Mouse (Mus musculus) myocyte (in vitro differentiated cells): ENCODE results near the gene Zfp872. TPM values are rescaled to one million over a fixed set of nuclear protein-coding genes. Genes with fewer than 3 reads are reported as not detected.
A peak's percentile ranks its signal among the peaks of the same experiment; 100 is the strongest.
"Not testable (repeated sequence)": the region's sequence is repeated elsewhere in the genome, so short reads cannot be mapped to it uniquely, and the experiment has no call there.

Experiments
- H3K27me3 ChIP-seq: one replicate; pipeline ENCODE4 v1.6.1; 2011; ENCODE audit not compliant: control insufficient read depth, insufficient read depth, insufficient read length
- H3K36me3 ChIP-seq: one replicate; pipeline ENCODE4 v1.6.1; 2011; ENCODE audit not compliant: control insufficient read depth, insufficient read depth
- H3K4me2 ChIP-seq: one replicate; pipeline ENCODE4 v1.6.1; 2011; ENCODE audit warnings: low read depth, control low read depth
- H3K4me3 ChIP-seq: one replicate; pipeline ENCODE4 v1.5.1; 2011; ENCODE audit warnings: mild to moderate bottlenecking, control low read depth, moderate library complexity
- H3K79me2 ChIP-seq: one replicate; pipeline ENCODE4 v1.6.1; 2011; ENCODE audit not compliant: control insufficient read depth, insufficient read depth
- H3ac ChIP-seq: one replicate; pipeline ENCODE4 v1.6.1; 2011; ENCODE audit not compliant: control insufficient read depth, insufficient read length
- CEBPB ChIP-seq: IDR thresholded peaks from 2 replicates; pipeline ENCODE4 v1.6.1; 2011; ENCODE audit warnings: mild to moderate bottlenecking, moderate library complexity; ENCODE audit not compliant: poor library complexity, insufficient read depth, severe bottlenecking
- E2F4 ChIP-seq: IDR thresholded peaks from one replicate; pipeline ENCODE4 v1.6.1; 2011; ENCODE audit warnings: mild to moderate bottlenecking, control low read depth, moderate library complexity; ENCODE audit not compliant: insufficient read depth
- MAX ChIP-seq: IDR thresholded peaks from one replicate; pipeline ENCODE4 v1.6.1; 2011; ENCODE audit warnings: low read depth, mild to moderate bottlenecking, control low read depth
- MYOD1 ChIP-seq, 3 experiments: IDR thresholded peaks; one replicate each; pipeline ENCODE4 v1.6.1; 2011; ENCODE audit warnings: control low read depth in 2 of 3, low read depth in 2 of 3, mild to moderate bottlenecking in 2 of 3, moderate library complexity in 1 of 3; ENCODE audit not compliant: insufficient read length in 2 of 3, control insufficient read depth in 1 of 3
- MYOG ChIP-seq, 3 experiments: IDR thresholded peaks; one replicate each; pipeline ENCODE4 v1.6.1; 2011; ENCODE audit warnings: control low read depth in 2 of 3, low read depth in 2 of 3, mild to moderate bottlenecking in 2 of 3; ENCODE audit not compliant: insufficient read length in 2 of 3, control insufficient read depth in 1 of 3, insufficient read depth in 1 of 3
- POLR2A ChIP-seq: IDR thresholded peaks from one replicate; pipeline ENCODE4 v1.6.1; 2011; ENCODE audit warnings: low read depth, mild to moderate bottlenecking, control low read depth, moderate library complexity; ENCODE audit not compliant: insufficient read length
- POLR2AphosphoS2 ChIP-seq: IDR thresholded peaks from one replicate; pipeline ENCODE4 v1.6.1; 2011; ENCODE audit warnings: low read depth, control low read depth; ENCODE audit not compliant: insufficient read length
- REST ChIP-seq: IDR thresholded peaks from one replicate; pipeline ENCODE4 v1.6.1; 2011; ENCODE audit warnings: mild to moderate bottlenecking, control low read depth, moderate library complexity; ENCODE audit not compliant: insufficient read depth, insufficient read length
- SRF ChIP-seq: IDR thresholded peaks from one replicate; pipeline ENCODE4 v1.6.1; 2011; ENCODE audit warnings: low read depth; ENCODE audit not compliant: control insufficient read depth, insufficient read length
- TCF12 ChIP-seq: IDR thresholded peaks from one replicate; pipeline ENCODE4 v1.6.1; 2011; ENCODE audit warnings: mild to moderate bottlenecking, control low read depth; ENCODE audit not compliant: poor library complexity, insufficient read depth, severe bottlenecking
- TCF3 ChIP-seq: IDR thresholded peaks from one replicate; pipeline ENCODE4 v1.6.1; 2011; ENCODE audit warnings: low read depth, control low read depth; ENCODE audit not compliant: insufficient read length
- USF1 ChIP-seq: IDR thresholded peaks from one replicate; pipeline ENCODE4 v1.6.1; 2011; ENCODE audit warnings: low read depth, mild to moderate bottlenecking, control low read depth, moderate library complexity
- polyA plus RNA-seq: library from polyadenylated mRNA; unstranded; fragments of >200 nt; fragmentation: generic; extraction: Trizol; gene quantifications from one replicate; pipeline ENCODE4 v1.2.1, GENCODE M21; 2012; ENCODE audit warnings: missing spikeins

Zfp872 gene
- polyA plus RNA-seq, 1 experiment: not detected

GRCm38 (mm10) chr9:22217858-22218493 is 30.1 kb downstream of the Zfp872 start:
- Histone ChIP-seq H3ac (no peak overlapping the region), H3K79me2 (no peaks in the 10 kb centered on the region), H3K4me2 (no peak overlapping the region), H3K4me3 (no peak overlapping the region), H3K27me3 (no peaks in the 10 kb centered on the region), H3K36me3 (no peaks in the 10 kb centered on the region)
- TF ChIP-seq E2F4 (no peak), POLR2AphosphoS2 (no peak)

GRCm38 (mm10) chr9:22224066-22224465 is 36.2 kb downstream of the Zfp872 start:
- no peaks in the 10 kb centered on the region for H3K27me3 ChIP-seq
- no peaks in the 10 kb centered on the region for H3K36me3 ChIP-seq
- H3K79me2 ChIP-seq: no peaks in the 10 kb centered on the region
- no peak overlapping the region for H3ac ChIP-seq
- H3K4me3 ChIP-seq: no peak overlapping the region
- no peak overlapping the region for H3K4me2 ChIP-seq
- TF ChIP-seq TCF3 (no peak), MYOD1 (IDR thresholded peaks at IDR 0.05; ENCODE audit: control insufficient read depth in 1 of 3, insufficient read length in 2 of 3, low read depth in 2 of 3) (no peak)

- H3K36me3 ChIP-seq: no peaks in the 10 kb centered on the region
- peak overlapping the region; percentile 52 for H3K4me3 ChIP-seq
- H3K27me3 ChIP-seq: no peaks in the 10 kb centered on the region
- TF ChIP-seq CEBPB: 0 out of 2 replicates have a peak, but pooled peaks have one; percentile 34
- TF ChIP-seq SRF: no peak
- peaks cover 2% of the 10 kb centered on the region for H3K79me2 ChIP-seq
- H3ac ChIP-seq: peak overlapping the region; percentile 90
- peak overlapping the region; percentile 66 for H3K4me2 ChIP-seq
Measured at GRCm38 (mm10) chr9:22224536-22225503, 36.9 kb downstream of the Zfp872 start.

- peaks cover 6% of the 10 kb centered on the region for H3K79me2 ChIP-seq
- peak within 1 kb of the TSS; percentile 97 for H3K4me2 ChIP-seq
- H3K27me3 ChIP-seq: no peaks in the 10 kb centered on the region
- H3K36me3 ChIP-seq: no peaks in the 10 kb centered on the region
- peak within 1 kb of the TSS; percentile 52 for H3K4me3 ChIP-seq
- TF ChIP-seq POLR2AphosphoS2 (peak; percentile 88), E2F4 (no peak), MAX (no peak), USF1 (peak; percentile 56), TCF12 (no peak), SRF (no peak), MYOD1 (IDR thresholded peaks at IDR 0.05; ENCODE audit: control insufficient read depth in 1 of 3, insufficient read length in 2 of 3, low read depth in 2 of 3) (peak in 1 of 3 experiments; percentile 10), MYOG (IDR thresholded peaks at IDR 0.05; ENCODE audit: control insufficient read depth in 1 of 3, insufficient read depth in 1 of 3, insufficient read length in 2 of 3, low read depth in 2 of 3) (peak in 1 of 3 experiments; percentile 13), TCF3 (peak; percentile 59), REST (no peak), CEBPB (no peak), POLR2A (peak; percentile 84)
- H3ac ChIP-seq: peak within 1 kb of the TSS; percentile 90
Measured at GRCm38 (mm10) chr9:22225581-22226388, 37.9 kb downstream of the Zfp872 start, which contains the start of gene Zfp809. Gene Zfp809 (plus strand): TSS chr9:22225714.

GRCm38 (mm10) chr9:22226389-22226673 is 38.4 kb downstream of the Zfp872 start:
- not testable (repeated sequence) for H3K79me2 ChIP-seq

More at GRCm38 (mm10) chr9:22226389-22226673, 38.4 kb downstream of the Zfp872 start:
- Histone ChIP-seq H3K4me3 (peak overlapping the region; percentile 52), H3ac (peak overlapping the region; percentile 90), H3K4me2 (peak overlapping the region; percentile 97)
- H3K36me3 ChIP-seq, H3K27me3 ChIP-seq: not testable (repeated sequence)
